Mouse (Mus musculus) embryonic facial prominence, embryonic 11.5 days (tissue): ENCODE results near the gene 4930402H24Rik. TPM values are rescaled to one million over a fixed set of nuclear protein-coding genes. Genes with fewer than 3 reads are reported as not detected.

Source experiments
- ATAC-seq: fragments of 200-750 bp; cut with Nextera tagmentation; replicated peaks from 2 replicates; pipeline ENCODE4 v1.8.0; 2017; ENCODE audit warnings: low read depth; ENCODE audit not compliant: insufficient number of reproducible peaks, low FRiP score, low TSS enrichment
- DNase-seq: peaks from one replicate; pipeline ENCODE4 v3.0.0-alpha.2; 2015; ENCODE audit warnings: low spot score
- H3K27ac ChIP-seq: fragments of 300-500 bp; sonication (generic); replicated peaks from 2 replicates; pipeline ENCODE4 v1.5.1; 2014; ENCODE audit warnings: mild to moderate bottlenecking, low read depth, low read length, control low read depth
- H3K27me3 ChIP-seq: fragments of 300-500 bp; sonication (generic); 2 replicates; pipeline ENCODE4 v1.6.1; 2014; ENCODE audit warnings: mild to moderate bottlenecking, low read length, moderate library complexity, mixed read lengths; ENCODE audit not compliant: control insufficient read depth, insufficient read depth
- H3K36me3 ChIP-seq: fragments of 300-500 bp; sonication (generic); replicated peaks from 2 replicates; pipeline ENCODE4 v1.6.1; 2014; ENCODE audit warnings: low read depth, mild to moderate bottlenecking, low read length, moderate library complexity, mixed read lengths; ENCODE audit not compliant: control insufficient read depth, insufficient read depth
- H3K4me1 ChIP-seq: fragments of 300-500 bp; sonication (generic); 2 replicates; pipeline ENCODE4 v1.6.1; 2014; ENCODE audit warnings: low read length, mixed read lengths; ENCODE audit not compliant: control insufficient read depth, insufficient read depth
- H3K4me2 ChIP-seq: fragments of 300-500 bp; sonication (generic); 2 replicates; pipeline ENCODE4 v1.6.1; 2014; ENCODE audit warnings: low read depth, mild to moderate bottlenecking, control low read depth, low read length, moderate library complexity
- H3K4me3 ChIP-seq: fragments of 300-500 bp; sonication (generic); 2 replicates; pipeline ENCODE4 v1.5.1; 2014; ENCODE audit warnings: low read depth, low read length, control low read depth
- H3K9ac ChIP-seq: fragments of 300-500 bp; sonication (generic); replicated peaks from 2 replicates; pipeline ENCODE4 v1.6.1; 2014; ENCODE audit warnings: mild to moderate bottlenecking, control low read depth, low read length
- H3K9me3 ChIP-seq: fragments of 300-500 bp; sonication (generic); replicated peaks from 2 replicates; pipeline ENCODE4 v1.6.1; 2016; ENCODE audit warnings: mild to moderate bottlenecking, low read length, inconsistent platforms, mixed read lengths; ENCODE audit not compliant: control insufficient read depth
- WGBS: fragments of 180-500 bp; shearing (Covaris S2); extraction: QIAGEN DNeasy Blood & Tissue Kit; methylation state at CpG from one replicate; pipeline ENCODE4 v1.1.7; 2014; 5-methylcytosine and 5-hydroxymethylcytosine counted together
- polyA plus RNA-seq: library from polyadenylated mRNA; unstranded; fragments of >200 nt; fragmentation: Nextera tagmentation; extraction: Ambion mirVana; gene quantifications from 2 replicates; pipeline ENCODE4 v1.2.1, GENCODE M21; 2014

The 4930402H24Rik gene
- polyA plus RNA-seq, 1 experiment from 2014 or later = 31.3 TPM

GRCm38 (mm10) chr2:130724369-130724768 lies 181.8 kb downstream of the 4930402H24Rik start:
- 90% methylated on average over 4 of the region's 4 CpGs for WGBS
- H3K36me3 ChIP-seq = peaks cover 7% of the 10 kb centered on the region
- H3K27ac ChIP-seq = no peak overlapping the region
- DNase-seq (no peak), ATAC-seq (no peak)
- no peak overlapping the region for H3K9ac ChIP-seq
- H3K4me1 ChIP-seq = no peaks in the 10 kb centered on the region
- H3K27me3 ChIP-seq = no peaks in the 10 kb centered on the region
- H3K4me3 ChIP-seq = no peak overlapping the region
- no peaks in the 10 kb centered on the region for H3K9me3 ChIP-seq
- no peak overlapping the region for H3K4me2 ChIP-seq

- whole genome bisulfite sequencing = 70% methylated on average over 6 of the region's 6 CpGs
- H3K9ac ChIP-seq = no peak overlapping the region
- H3K4me3 ChIP-seq = no peak overlapping the region
- no peaks in the 10 kb centered on the region for H3K27me3 ChIP-seq
- no peaks in the 10 kb centered on the region for H3K4me1 ChIP-seq
- peaks cover 2% of the 10 kb centered on the region; the same call in 1 of the 2 replicates for H3K36me3 ChIP-seq
- H3K27ac ChIP-seq = no peak overlapping the region
- no peaks in the 10 kb centered on the region for H3K9me3 ChIP-seq
- no peak for ATAC-seq
- no peak overlapping the region for H3K4me2 ChIP-seq
- DNase-seq = no peak
Observed at GRCm38 (mm10) chr2:130717951-130718350, 188.3 kb downstream of the 4930402H24Rik start.

- 67% methylated on average over 10 of the region's 10 CpGs for WGBS
- no peak for ATAC-seq
- H3K27me3 ChIP-seq = no peaks in the 10 kb centered on the region
- H3K4me2 ChIP-seq = no peak overlapping the region
- H3K27ac ChIP-seq = no peak overlapping the region
- H3K4me1 ChIP-seq = no peaks in the 10 kb centered on the region
- H3K9ac ChIP-seq = no peak overlapping the region
- no peaks in the 10 kb centered on the region for H3K9me3 ChIP-seq
- no peaks in the 10 kb centered on the region for H3K36me3 ChIP-seq
- DNase-seq = no peak
- no peak overlapping the region for H3K4me3 ChIP-seq
Observed at GRCm38 (mm10) chr2:130707057-130707456, 199.1 kb downstream of the 4930402H24Rik start.

DNA sequence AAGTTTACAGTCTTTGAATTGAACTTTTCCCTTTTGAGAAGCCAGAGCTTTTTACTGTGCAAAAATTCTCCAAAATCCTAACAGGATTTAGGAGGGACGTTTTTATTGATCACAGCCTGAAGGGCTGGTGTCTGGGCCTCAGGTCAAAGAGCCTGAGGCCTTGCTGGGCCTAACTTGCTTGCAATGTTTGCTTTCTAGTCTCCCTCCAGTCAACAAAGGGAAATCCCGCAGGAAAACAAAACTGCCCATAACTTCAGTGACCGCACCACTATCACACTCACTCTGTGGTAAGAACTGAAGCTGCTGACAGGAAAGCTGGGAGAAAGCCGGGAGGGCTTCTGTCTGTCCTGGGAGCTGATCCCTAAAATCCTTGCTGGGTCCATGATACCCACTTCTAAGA lies 199.6 kb downstream of the 4930402H24Rik start:
- WGBS = 58% methylated on average over 4 of the region's 4 CpGs
- ATAC-seq (no peak), DNase-seq (no peak)
- H3K27ac ChIP-seq = no peak overlapping the region
- H3K36me3 ChIP-seq = no peaks in the 10 kb centered on the region
- H3K27me3 ChIP-seq = no peaks in the 10 kb centered on the region
- H3K9me3 ChIP-seq = no peaks in the 10 kb centered on the region
- no peak overlapping the region for H3K4me3 ChIP-seq
- H3K4me2 ChIP-seq = no peak overlapping the region
- H3K4me1 ChIP-seq = no peaks in the 10 kb centered on the region
- H3K9ac ChIP-seq = no peak overlapping the region

- H3K27me3 ChIP-seq = no peaks in the 10 kb centered on the region
- no peak overlapping the region for H3K4me2 ChIP-seq
- no peak overlapping the region for H3K4me3 ChIP-seq
- H3K36me3 ChIP-seq = no peaks in the 10 kb centered on the region
- WGBS = 78% methylated on average over 6 of the region's 6 CpGs
- H3K4me1 ChIP-seq = no peaks in the 10 kb centered on the region
- H3K27ac ChIP-seq = no peak overlapping the region
- no peak; the same call in 1 of the 2 replicates for ATAC-seq
- no peak overlapping the region for H3K9ac ChIP-seq
- no peaks in the 10 kb centered on the region for H3K9me3 ChIP-seq
- DNase-seq = no peak
Observed at GRCm38 (mm10) chr2:130705178-130705577, 201.0 kb downstream of the 4930402H24Rik start.

GRCm38 (mm10) chr2:130704040-130705001 lies 201.9 kb downstream of the 4930402H24Rik start:
- H3K27me3 ChIP-seq = no peaks in the 10 kb centered on the region
- 62% methylated on average over 9 of the region's 9 CpGs for WGBS
- no peak overlapping the region for H3K4me2 ChIP-seq
- H3K9ac ChIP-seq = no peak overlapping the region
- DNase-seq (peak; percentile 26), ATAC-seq (no peak)
- no peaks in the 10 kb centered on the region for H3K9me3 ChIP-seq
- no peaks in the 10 kb centered on the region for H3K4me1 ChIP-seq
- no peak overlapping the region for H3K4me3 ChIP-seq
- no peak overlapping the region for H3K27ac ChIP-seq
- no peaks in the 10 kb centered on the region for H3K36me3 ChIP-seq

DNA sequence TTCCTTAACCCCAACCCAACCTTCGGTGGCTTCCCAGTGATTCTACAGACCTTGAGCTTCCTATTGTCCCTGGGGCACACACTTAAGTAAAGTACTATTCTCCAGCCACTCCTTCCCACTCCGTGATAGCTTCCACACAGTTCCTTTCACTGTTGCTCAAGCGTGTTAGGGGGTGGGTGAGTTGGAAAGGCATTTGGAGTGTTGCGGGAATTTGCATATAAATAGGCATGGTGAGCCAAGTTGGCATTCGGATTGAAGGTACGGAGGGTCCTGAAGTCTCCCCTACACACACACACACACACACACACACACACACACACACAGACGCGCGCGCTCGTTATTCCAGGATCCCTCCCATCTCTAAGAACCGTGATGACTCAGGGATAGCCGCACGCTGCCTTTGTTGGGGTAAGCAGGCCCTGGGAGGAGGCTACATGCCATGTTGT lies 208.4 kb downstream of the 4930402H24Rik start:
- DNase-seq = peak; percentile 35
- Histone ChIP-seq H3K27ac (no peak overlapping the region), H3K4me2 (peak overlapping the region; percentile 100), H3K4me3 (peak overlapping the region; percentile 48), H3K27me3 (peaks cover 22% of the 10 kb centered on the region), H3K36me3 (no peaks in the 10 kb centered on the region), H3K9ac (peak overlapping the region; percentile 41), H3K4me1 (peaks cover 4% of the 10 kb centered on the region), H3K9me3 (no peaks in the 10 kb centered on the region)
- WGBS = 1% methylated on average over 14 of the region's 14 CpGs
- ATAC-seq = peak; percentile 14; the same call in 1 of the 2 replicates

DNA sequence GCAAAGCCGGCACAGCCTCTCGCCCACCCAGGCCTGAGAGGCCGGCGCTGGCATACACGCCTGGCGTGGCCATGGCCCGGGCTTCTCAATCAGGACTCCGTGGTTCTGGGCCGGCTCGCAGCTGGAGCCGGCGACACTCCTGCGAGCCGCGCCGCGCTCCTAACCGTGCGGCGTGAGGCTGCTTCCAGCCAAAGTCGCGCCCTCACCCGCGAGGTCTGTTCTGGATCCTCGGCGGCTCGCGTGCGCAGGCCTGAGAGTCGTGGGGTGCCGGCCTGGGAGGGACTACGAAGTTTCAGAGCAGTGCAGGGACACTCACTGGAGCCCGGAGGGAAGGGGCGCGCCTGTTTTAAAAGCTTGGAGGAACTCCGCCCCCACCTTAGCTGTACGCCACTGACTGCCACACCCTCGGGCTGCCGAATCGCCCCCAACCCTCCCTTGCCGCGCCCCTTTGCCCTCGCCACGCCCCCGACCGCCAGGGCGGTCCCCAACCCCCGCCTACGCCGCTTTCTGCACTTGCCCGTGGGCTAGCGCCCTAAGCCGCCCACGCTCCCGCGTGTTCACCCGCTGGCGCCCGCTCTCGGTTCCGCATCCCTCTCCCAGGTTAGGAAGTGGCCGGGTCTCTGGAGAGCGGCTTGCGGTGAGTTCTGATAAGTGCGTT lies 208.9 kb downstream of the 4930402H24Rik start, which contains the start of gene Slc4a11:
Gene Slc4a11 (minus strand): TSS at position 367 of the 658 bp plus-strand sequence.
- Histone ChIP-seq H3K27me3 (peaks cover 22% of the 10 kb centered on the region), H3K4me1 (peaks cover 4% of the 10 kb centered on the region), H3K27ac (no peak within 1 kb of the TSS), H3K4me2 (peak within 1 kb of the TSS; percentile 100), H3K4me3 (peak within 1 kb of the TSS; percentile 48), H3K36me3 (no peaks in the 10 kb centered on the region), H3K9me3 (no peaks in the 10 kb centered on the region), H3K9ac (peak within 1 kb of the TSS; percentile 54)
- DNase-seq (peak; percentile 68), ATAC-seq (peak; percentile 72)
- 0% methylated on average over 51 of the region's 65 CpGs for WGBS
